ENCODE assay signal across 1 mouse cellular context in genomic region chr2:157366762-157367161, GRCm38 (mm10).
TF ChIP-seq lines count a peak whose summit lies in the region.

No protein-coding gene starts in this region.

TF ChIP-seq in MEL, 35 proteins besides CTCF, POLR2A, EP300 and RAD21 (continued from another document):
- TF ChIP-seq POLR2AphosphoS5 (IDR thresholded peaks at IDR 0.05; ENCODE audit: borderline replicate concordance, low read depth, low read length), result no peak
- no peak for TF ChIP-seq ZKSCAN1 (IDR thresholded peaks at IDR 0.05; ENCODE audit: low read depth, low read length)
- no peak for TF ChIP-seq NELFE (IDR thresholded peaks at IDR 0.05; ENCODE audit: low read depth, low read length)
- TF ChIP-seq MAZ (IDR thresholded peaks at IDR 0.05; ENCODE audit: low read depth, low read length), result no peak
- 0 out of 2 replicates have a peak, but pooled peaks have one; percentile 15 for TF ChIP-seq TAL1 (IDR thresholded peaks at IDR 0.05; ENCODE audit: low read length)
- no peak for TF ChIP-seq CHD2 (IDR thresholded peaks at IDR 0.05; ENCODE audit: low read length)
- TF ChIP-seq UBTF (IDR thresholded peaks at IDR 0.05; ENCODE audit: borderline replicate concordance, insufficient read depth, low read depth, low read length), result no peak
- peak; percentile 71 for TF ChIP-seq TCF12 (IDR thresholded peaks at IDR 0.05; ENCODE audit: low read depth, low read length)
- TF ChIP-seq RCOR1 (IDR thresholded peaks at IDR 0.05; ENCODE audit: low read depth, low read length), result peak; percentile 94
- TF ChIP-seq GABPA (IDR thresholded peaks at IDR 0.05; ENCODE audit: low read depth, low read length), result no peak
- TF ChIP-seq USF2 (IDR thresholded peaks at IDR 0.05; ENCODE audit: borderline replicate concordance in 1 of 2, insufficient read depth in 1 of 2, low read depth in 1 of 2, low read length in 2 of 2), result peak in 1 of 2 experiments; percentile 30; a peak in 1 of 4 replicates
- TF ChIP-seq MAFK (IDR thresholded peaks at IDR 0.05; ENCODE audit: borderline replicate concordance, low read depth, low read length), result 0 out of 2 replicates have a peak, but pooled peaks have one; percentile 20
- no peak for TF ChIP-seq KAT2A (conservative IDR thresholded peaks at IDR 0.05; ENCODE audit: low read depth, low read length)
- TF ChIP-seq USF1 (IDR thresholded peaks at IDR 0.05; ENCODE audit: low read depth, low read length), result peak; percentile 87
- peak; percentile 71 for TF ChIP-seq MAX (IDR thresholded peaks at IDR 0.05; ENCODE audit: low read length)
- no peak for TF ChIP-seq NRF1 (IDR thresholded peaks at IDR 0.05; ENCODE audit: insufficient read depth, low read depth, low read length, poor library complexity, severe bottlenecking)
- peak; percentile 87; the same call in 1 of the 2 replicates for TF ChIP-seq MYC (IDR thresholded peaks at IDR 0.05; ENCODE audit: low read depth, low read length)
- peak; percentile 85 for TF ChIP-seq MYB (IDR thresholded peaks at IDR 0.05; ENCODE audit: low read depth, low read length)
- no peak for TF ChIP-seq SMC3 (IDR thresholded peaks at IDR 0.05; ENCODE audit: low read depth, low read length)
- no peak for TF ChIP-seq MEF2A (IDR thresholded peaks at IDR 0.05; ENCODE audit: extremely low read depth, insufficient replicate concordance, low read depth, low read length, poor library complexity, severe bottlenecking)
- TF ChIP-seq TBP (IDR thresholded peaks at IDR 0.05; ENCODE audit: low read depth, low read length), result 0 out of 2 replicates have a peak, but pooled peaks have one; percentile 53
- peak; percentile 79 for TF ChIP-seq BHLHE40 (IDR thresholded peaks at IDR 0.05; ENCODE audit: borderline replicate concordance, low read depth, low read length)
